Mouse (Mus musculus) myocyte (in vitro differentiated cells): ENCODE results near the gene Creb3l2. TPM values are rescaled to one million over a fixed set of nuclear protein-coding genes. Genes with fewer than 3 reads are reported as not detected.
A peak's percentile ranks its signal among the peaks of the same experiment; 100 is the strongest.

Experiments
- H3K27me3 ChIP-seq: one replicate; pipeline ENCODE4 v1.6.1; 2011; ENCODE audit not compliant: control insufficient read depth, insufficient read depth, insufficient read length
- H3K36me3 ChIP-seq: one replicate; pipeline ENCODE4 v1.6.1; 2011; ENCODE audit not compliant: control insufficient read depth, insufficient read depth
- H3K4me2 ChIP-seq: one replicate; pipeline ENCODE4 v1.6.1; 2011; ENCODE audit warnings: low read depth, control low read depth
- H3K4me3 ChIP-seq: one replicate; pipeline ENCODE4 v1.5.1; 2011; ENCODE audit warnings: mild to moderate bottlenecking, control low read depth, moderate library complexity
- H3K79me2 ChIP-seq: one replicate; pipeline ENCODE4 v1.6.1; 2011; ENCODE audit not compliant: control insufficient read depth, insufficient read depth
- H3ac ChIP-seq: one replicate; pipeline ENCODE4 v1.6.1; 2011; ENCODE audit not compliant: control insufficient read depth, insufficient read length
- CEBPB ChIP-seq: IDR thresholded peaks from 2 replicates; pipeline ENCODE4 v1.6.1; 2011; ENCODE audit warnings: mild to moderate bottlenecking, moderate library complexity; ENCODE audit not compliant: poor library complexity, insufficient read depth, severe bottlenecking
- E2F4 ChIP-seq: IDR thresholded peaks from one replicate; pipeline ENCODE4 v1.6.1; 2011; ENCODE audit warnings: mild to moderate bottlenecking, control low read depth, moderate library complexity; ENCODE audit not compliant: insufficient read depth
- MAX ChIP-seq: IDR thresholded peaks from one replicate; pipeline ENCODE4 v1.6.1; 2011; ENCODE audit warnings: low read depth, mild to moderate bottlenecking, control low read depth
- MYOD1 ChIP-seq, 3 experiments: IDR thresholded peaks; one replicate each; pipeline ENCODE4 v1.6.1; 2011; ENCODE audit warnings: control low read depth in 2 of 3, low read depth in 2 of 3, mild to moderate bottlenecking in 2 of 3, moderate library complexity in 1 of 3; ENCODE audit not compliant: insufficient read length in 2 of 3, control insufficient read depth in 1 of 3
- MYOG ChIP-seq, 3 experiments: IDR thresholded peaks; one replicate each; pipeline ENCODE4 v1.6.1; 2011; ENCODE audit warnings: control low read depth in 2 of 3, low read depth in 2 of 3, mild to moderate bottlenecking in 2 of 3; ENCODE audit not compliant: insufficient read length in 2 of 3, control insufficient read depth in 1 of 3, insufficient read depth in 1 of 3
- POLR2A ChIP-seq: IDR thresholded peaks from one replicate; pipeline ENCODE4 v1.6.1; 2011; ENCODE audit warnings: low read depth, mild to moderate bottlenecking, control low read depth, moderate library complexity; ENCODE audit not compliant: insufficient read length
- POLR2AphosphoS2 ChIP-seq: IDR thresholded peaks from one replicate; pipeline ENCODE4 v1.6.1; 2011; ENCODE audit warnings: low read depth, control low read depth; ENCODE audit not compliant: insufficient read length
- REST ChIP-seq: IDR thresholded peaks from one replicate; pipeline ENCODE4 v1.6.1; 2011; ENCODE audit warnings: mild to moderate bottlenecking, control low read depth, moderate library complexity; ENCODE audit not compliant: insufficient read depth, insufficient read length
- SRF ChIP-seq: IDR thresholded peaks from one replicate; pipeline ENCODE4 v1.6.1; 2011; ENCODE audit warnings: low read depth; ENCODE audit not compliant: control insufficient read depth, insufficient read length
- TCF12 ChIP-seq: IDR thresholded peaks from one replicate; pipeline ENCODE4 v1.6.1; 2011; ENCODE audit warnings: mild to moderate bottlenecking, control low read depth; ENCODE audit not compliant: poor library complexity, insufficient read depth, severe bottlenecking
- TCF3 ChIP-seq: IDR thresholded peaks from one replicate; pipeline ENCODE4 v1.6.1; 2011; ENCODE audit warnings: low read depth, control low read depth; ENCODE audit not compliant: insufficient read length
- USF1 ChIP-seq: IDR thresholded peaks from one replicate; pipeline ENCODE4 v1.6.1; 2011; ENCODE audit warnings: low read depth, mild to moderate bottlenecking, control low read depth, moderate library complexity
- polyA plus RNA-seq: library from polyadenylated mRNA; unstranded; fragments of >200 nt; fragmentation: generic; extraction: Trizol; gene quantifications from one replicate; pipeline ENCODE4 v1.2.1, GENCODE M21; 2012; ENCODE audit warnings: missing spikeins

Gene Creb3l2
- polyA plus RNA-seq, 1 experiment, result 11.2 TPM

DNA sequence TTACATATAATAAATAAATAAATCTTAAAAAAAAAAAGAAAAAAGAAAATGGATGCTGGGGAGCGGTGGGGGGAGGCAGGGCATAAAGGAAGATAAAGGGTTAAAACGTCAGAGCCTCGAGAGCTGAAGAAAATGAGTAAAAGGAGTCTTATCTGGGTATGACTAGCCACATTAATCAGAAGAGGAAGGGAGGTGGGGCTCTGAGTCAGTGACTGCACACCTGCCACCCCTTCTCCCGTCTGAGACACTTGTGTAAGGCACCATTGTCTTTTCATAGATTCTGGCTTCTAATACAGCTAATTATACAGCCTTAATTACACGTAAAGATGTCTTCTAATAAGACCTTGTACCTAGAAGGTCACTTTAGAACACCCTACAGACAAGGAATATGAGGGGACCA lies 13.6 kb upstream of the Creb3l2 start:
- no peak overlapping the region for H3K4me2 ChIP-seq
- no peak for TF ChIP-seq MYOG (IDR thresholded peaks at IDR 0.05; ENCODE audit: control insufficient read depth in 1 of 3, insufficient read depth in 1 of 3, insufficient read length in 2 of 3, low read depth in 2 of 3)
- TF ChIP-seq MYOD1 (IDR thresholded peaks at IDR 0.05; ENCODE audit: control insufficient read depth in 1 of 3, insufficient read length in 2 of 3, low read depth in 2 of 3), result peak in 2 of 3 experiments; percentile 37 to 60
- no peaks in the 10 kb centered on the region for H3K27me3 ChIP-seq
- no peaks in the 10 kb centered on the region for H3K79me2 ChIP-seq
- H3K36me3 ChIP-seq, result no peaks in the 10 kb centered on the region
- H3K4me3 ChIP-seq, result no peak overlapping the region
- no peak overlapping the region for H3ac ChIP-seq

DNA sequence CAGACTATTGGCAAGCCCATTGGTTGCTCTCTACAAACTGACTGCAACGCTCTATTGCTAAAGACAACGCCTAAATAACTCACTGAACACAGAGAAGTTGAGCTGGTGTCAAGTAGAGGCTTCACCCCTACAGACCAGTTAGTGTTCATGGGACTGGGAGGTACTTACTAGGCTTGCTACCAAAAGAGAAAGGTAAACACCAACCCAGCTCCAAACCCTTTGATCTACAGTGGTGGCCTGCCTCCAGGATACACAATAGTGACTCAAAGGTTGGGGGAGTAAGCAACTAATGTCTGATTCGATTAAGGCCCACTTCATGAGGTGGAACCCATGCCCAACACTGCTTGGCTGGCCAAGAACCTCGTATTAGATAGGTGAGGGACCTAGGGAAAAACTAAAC lies 11.1 kb upstream of the Creb3l2 start:
- Histone ChIP-seq H3K27me3 (no peaks in the 10 kb centered on the region), H3K36me3 (no peaks in the 10 kb centered on the region), H3ac (no peak overlapping the region), H3K4me3 (no peak overlapping the region), H3K79me2 (no peaks in the 10 kb centered on the region), H3K4me2 (no peak overlapping the region)
- TF ChIP-seq POLR2A (no peak), MYOD1 (IDR thresholded peaks at IDR 0.05; ENCODE audit: control insufficient read depth in 1 of 3, insufficient read length in 2 of 3, low read depth in 2 of 3) (no peak)

DNA sequence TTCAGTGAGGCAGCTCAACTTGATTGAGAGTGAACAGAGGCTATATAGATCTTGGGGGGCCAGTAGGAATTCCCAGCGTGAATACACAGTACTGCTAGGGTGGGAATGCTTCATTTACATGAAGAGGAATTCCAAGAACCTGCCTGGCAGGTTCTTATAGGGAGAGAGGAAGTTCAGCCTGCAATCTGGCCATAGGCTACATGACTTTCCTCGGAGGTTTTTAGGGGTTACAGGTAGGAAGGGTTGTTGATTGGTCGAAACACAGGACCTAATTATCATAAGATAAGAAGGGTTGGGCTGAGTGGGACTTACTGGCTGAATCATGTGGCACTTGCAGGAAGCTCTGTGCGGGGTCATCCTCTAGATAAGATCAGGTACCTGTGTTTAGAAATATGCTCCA lies 9.7 kb upstream of the Creb3l2 start:
- Histone ChIP-seq H3K36me3 (no peaks in the 10 kb centered on the region), H3ac (no peak overlapping the region), H3K4me3 (no peak overlapping the region), H3K4me2 (no peak overlapping the region), H3K79me2 (no peaks in the 10 kb centered on the region), H3K27me3 (no peaks in the 10 kb centered on the region)
- TF ChIP-seq MYOD1 (IDR thresholded peaks at IDR 0.05; ENCODE audit: control insufficient read depth in 1 of 3, insufficient read length in 2 of 3, low read depth in 2 of 3) (no peak), REST (no peak), MYOG (IDR thresholded peaks at IDR 0.05; ENCODE audit: control insufficient read depth in 1 of 3, insufficient read depth in 1 of 3, insufficient read length in 2 of 3, low read depth in 2 of 3) (no peak), E2F4 (no peak), TCF3 (no peak), TCF12 (no peak), USF1 (no peak), CEBPB (no peak), MAX (no peak), POLR2AphosphoS2 (no peak), POLR2A (no peak), SRF (no peak)

DNA sequence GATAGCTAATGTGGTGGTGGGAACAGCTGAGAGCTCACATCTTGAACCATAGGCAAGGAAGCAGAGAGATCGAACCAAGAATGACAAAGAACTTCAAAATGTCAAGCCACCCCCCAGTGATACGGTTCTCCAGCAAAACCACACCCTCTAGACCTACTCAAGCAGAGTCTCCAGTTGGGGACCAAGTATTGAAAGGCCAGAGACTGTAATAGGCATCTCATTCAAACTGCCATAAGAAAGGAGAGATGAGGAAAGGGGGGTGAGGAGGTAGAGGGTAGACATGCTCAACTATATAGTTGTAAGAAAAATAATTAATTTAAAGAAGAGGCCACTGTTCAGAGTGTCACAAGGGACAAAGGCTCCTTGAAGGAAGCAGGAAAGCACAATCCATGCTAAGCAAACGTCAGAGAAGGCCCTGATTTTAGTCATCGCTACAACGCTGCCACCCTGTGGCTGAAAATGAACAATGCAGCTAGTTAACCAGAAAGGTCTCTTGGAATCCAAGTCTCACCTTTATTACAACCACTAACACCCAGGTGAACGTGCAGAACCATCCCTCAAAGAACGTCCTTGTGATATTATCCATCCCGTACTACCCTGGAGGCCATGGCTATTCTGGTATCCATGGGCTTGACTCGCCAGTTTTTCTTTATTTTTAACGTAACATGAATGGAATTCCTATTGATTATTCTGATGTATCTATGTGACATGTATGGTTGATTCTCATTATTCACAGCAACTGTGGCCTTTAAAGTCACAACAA lies 5.9 kb upstream of the Creb3l2 start:
- Histone ChIP-seq H3K79me2 (no peaks in the 10 kb centered on the region), H3K27me3 (no peaks in the 10 kb centered on the region), H3K4me2 (no peak overlapping the region), H3K36me3 (no peaks in the 10 kb centered on the region), H3ac (no peak overlapping the region), H3K4me3 (no peak overlapping the region)
- no peak for TF ChIP-seq CEBPB
- TF ChIP-seq SRF, result no peak
- TF ChIP-seq E2F4, result no peak
- TF ChIP-seq REST, result no peak
- TF ChIP-seq MYOG (IDR thresholded peaks at IDR 0.05; ENCODE audit: control insufficient read depth in 1 of 3, insufficient read depth in 1 of 3, insufficient read length in 2 of 3, low read depth in 2 of 3), result no peak
- no peak for TF ChIP-seq POLR2AphosphoS2
- no peak for TF ChIP-seq TCF3
- TF ChIP-seq USF1, result no peak
- TF ChIP-seq MYOD1 (IDR thresholded peaks at IDR 0.05; ENCODE audit: control insufficient read depth in 1 of 3, insufficient read length in 2 of 3, low read depth in 2 of 3), result no peak
- no peak for TF ChIP-seq MAX
- TF ChIP-seq TCF12, result no peak
- TF ChIP-seq POLR2A, result no peak

GRCm38 (mm10) chr6:37442781-37443180 lies 835 bp upstream of the Creb3l2 start:
- Histone ChIP-seq H3K79me2 (peaks cover 39% of the 10 kb centered on the region), H3K4me2 (peak overlapping the region; percentile 76), H3K4me3 (peak overlapping the region; percentile 88), H3K36me3 (no peaks in the 10 kb centered on the region), H3ac (no peak overlapping the region), H3K27me3 (no peaks in the 10 kb centered on the region)
- TF ChIP-seq USF1 (no peak), E2F4 (no peak), POLR2AphosphoS2 (no peak), MYOG (IDR thresholded peaks at IDR 0.05; ENCODE audit: control insufficient read depth in 1 of 3, insufficient read depth in 1 of 3, insufficient read length in 2 of 3, low read depth in 2 of 3) (no peak), TCF3 (no peak), REST (no peak), MAX (no peak), CEBPB (no peak), MYOD1 (IDR thresholded peaks at IDR 0.05; ENCODE audit: control insufficient read depth in 1 of 3, insufficient read length in 2 of 3, low read depth in 2 of 3) (no peak), SRF (no peak), TCF12 (no peak), POLR2A (no peak)
